Mouse (Mus musculus) adrenal gland, adult (tissue): ENCODE results near the gene Tcf12.

Experiments used
- DNase-seq, 2 experiments: peaks; one replicate each; pipeline ENCODE4 v3.0.0; 2022 to 2023; ENCODE audit warnings: low spot score in 1 of 2; ENCODE audit not compliant: inconsistent age in 2 of 2

The Tcf12 gene

GRCm38 (mm10) chr9:72088893-72089611 lies 22.6 kb downstream of the Tcf12 start:
- DNase-seq = no peak

DNA sequence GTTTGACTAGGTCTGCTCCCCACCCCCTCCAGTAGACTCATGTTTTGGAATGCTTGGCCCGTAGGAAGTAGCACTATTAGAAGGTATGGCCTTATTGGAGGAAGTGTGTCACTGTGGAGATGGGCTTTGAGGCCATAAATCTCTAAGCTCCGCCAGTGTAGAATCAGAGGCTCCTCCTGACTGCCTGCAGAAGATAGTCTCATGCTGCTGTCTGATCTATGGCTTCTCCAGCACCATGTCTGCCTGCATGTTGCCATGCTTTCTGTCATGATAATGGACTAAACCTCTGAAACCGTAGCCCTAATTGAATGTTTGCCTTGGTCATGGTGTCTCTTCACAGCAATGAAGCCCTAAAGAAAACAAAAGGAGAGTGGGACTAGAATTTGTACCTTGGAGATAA lies 26.7 kb downstream of the Tcf12 start:
- DNase-seq = no peak

- peak in 1 of 2 experiments; percentile 70 for DNase-seq
Observed at GRCm38 (mm10) chr9:72084131-72084530, 27.5 kb downstream of the Tcf12 start.

GRCm38 (mm10) chr9:72076158-72076557 lies 35.5 kb downstream of the Tcf12 start:
- no peak for DNase-seq

GRCm38 (mm10) chr9:72066151-72066550 lies 45.5 kb downstream of the Tcf12 start:
- DNase-seq = no peak

- no peak for DNase-seq
Observed at GRCm38 (mm10) chr9:72053144-72053543, 58.5 kb downstream of the Tcf12 start.

DNA sequence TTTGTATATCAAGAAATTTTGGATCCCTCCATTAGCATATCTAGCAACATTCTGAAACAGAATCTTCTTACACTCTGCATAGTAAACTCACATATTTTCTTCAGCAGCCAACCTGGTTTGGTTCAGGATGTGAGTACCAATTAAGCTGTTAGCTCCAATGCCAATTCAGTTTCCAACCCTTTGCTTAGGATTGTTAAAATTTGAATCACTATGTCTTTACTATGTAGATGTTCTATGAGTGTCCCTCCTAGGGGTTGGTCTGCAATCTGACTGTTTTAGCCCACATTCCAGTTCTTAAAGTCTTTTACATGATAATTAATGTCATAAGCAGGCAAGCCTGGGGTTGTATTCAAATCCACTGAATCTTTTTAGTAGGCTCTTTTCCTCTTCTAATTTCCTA lies 71.5 kb downstream of the Tcf12 start:
- no peak for DNase-seq

DNA sequence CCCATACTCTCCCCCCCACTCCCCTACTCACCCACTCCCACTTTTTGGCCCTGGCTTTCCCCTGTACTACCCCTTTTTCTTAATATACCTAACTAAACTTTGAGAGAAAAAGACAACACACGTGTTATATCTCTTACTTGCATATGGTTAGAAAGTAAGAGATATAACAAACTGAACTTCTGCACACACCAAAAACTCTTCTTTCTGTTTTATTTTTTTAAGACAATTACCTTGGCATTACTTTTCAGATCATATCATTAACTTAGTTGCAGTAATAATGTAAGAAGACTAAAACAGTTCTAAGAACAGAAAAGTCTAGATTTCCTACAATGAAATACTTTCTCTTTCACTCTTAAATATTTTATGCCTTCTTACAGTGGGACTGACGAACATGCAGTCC lies 72.3 kb downstream of the Tcf12 start:
- DNase-seq = no peak

- no peak for DNase-seq
Observed at GRCm38 (mm10) chr9:72037059-72037516, 74.6 kb downstream of the Tcf12 start.

- DNase-seq = no peak
Observed at GRCm38 (mm10) chr9:72036257-72036656, 75.4 kb downstream of the Tcf12 start.

DNA sequence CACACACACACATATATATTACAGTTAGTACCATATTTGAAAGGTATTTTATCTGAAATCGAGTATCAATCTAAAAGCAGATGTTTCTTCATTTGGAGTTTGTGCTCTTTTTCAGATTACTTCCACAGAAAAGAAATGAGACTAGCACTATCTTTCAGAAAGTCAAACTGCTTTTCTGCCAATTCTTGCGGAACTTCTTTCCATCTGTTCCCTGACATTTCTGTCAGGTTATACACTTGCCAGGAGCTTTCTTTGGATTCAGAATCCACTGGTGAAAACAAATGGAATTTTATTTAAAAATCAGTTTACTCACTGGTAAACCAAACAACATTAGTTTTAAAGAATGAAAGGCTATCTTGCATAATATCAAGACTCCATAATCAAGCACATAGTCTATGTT lies 78.4 kb downstream of the Tcf12 start:
- DNase-seq = no peak

- DNase-seq = no peak
Observed at GRCm38 (mm10) chr9:72030274-72030673, 81.4 kb downstream of the Tcf12 start.

DNA sequence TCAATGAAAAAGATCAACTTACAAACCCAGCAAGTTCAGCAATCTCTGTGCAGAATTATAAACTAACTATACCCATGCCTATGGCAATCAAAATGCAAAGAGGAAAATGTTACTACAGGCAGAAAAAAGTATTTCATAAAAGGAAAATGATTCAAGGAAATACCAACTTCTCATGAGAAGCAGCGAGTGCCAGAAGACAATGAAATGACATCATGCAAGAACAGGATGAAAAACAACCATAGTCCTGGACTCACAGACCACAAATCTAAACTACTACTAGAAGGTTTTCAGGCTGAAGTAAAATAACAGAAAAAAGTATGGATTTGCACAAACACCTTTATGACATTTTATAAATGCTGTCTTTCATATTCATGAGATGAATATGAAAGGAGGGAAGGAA lies 82.1 kb downstream of the Tcf12 start:
- DNase-seq = no peak

DNA sequence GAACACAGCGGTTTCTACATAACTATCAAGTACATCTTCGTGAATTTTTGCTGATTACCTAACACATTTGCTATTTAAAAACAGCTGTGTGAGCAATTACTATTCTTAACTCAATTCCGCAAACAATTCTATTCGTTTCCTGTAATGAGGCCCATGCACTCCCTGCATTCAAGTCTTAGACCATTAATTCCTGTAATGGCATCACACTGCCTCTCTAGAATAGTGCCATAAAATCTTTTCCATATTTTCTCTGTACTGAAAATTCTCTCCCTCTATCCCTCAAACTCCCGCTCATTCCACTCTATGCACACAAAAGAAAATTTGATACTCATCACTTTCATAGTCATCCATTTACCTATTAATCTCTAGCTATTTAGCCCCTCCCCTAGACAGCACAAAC lies 88.4 kb downstream of the Tcf12 start:
- DNase-seq = no peak

DNA sequence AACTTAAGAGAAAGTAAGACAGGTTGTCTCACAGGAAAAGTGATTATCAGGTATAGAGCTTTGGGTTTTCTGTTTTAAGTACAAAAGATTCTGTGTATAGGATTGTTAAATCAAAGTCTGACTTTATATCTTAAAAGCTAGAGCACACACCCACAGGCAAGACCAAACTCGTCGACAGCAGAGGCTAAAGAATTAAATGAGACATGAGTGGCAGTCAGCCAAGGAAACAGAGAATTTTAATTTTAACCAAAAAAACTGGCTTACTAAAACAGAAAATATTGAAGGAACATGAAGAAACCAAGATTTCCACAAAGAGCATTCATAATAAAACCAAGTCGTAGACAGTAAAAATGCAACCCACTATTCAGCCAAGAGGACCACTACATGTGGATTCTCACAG lies 90.2 kb downstream of the Tcf12 start:
- no peak for DNase-seq

- DNase-seq = no peak
Observed at GRCm38 (mm10) chr9:72016021-72016420, 95.7 kb downstream of the Tcf12 start.

DNA sequence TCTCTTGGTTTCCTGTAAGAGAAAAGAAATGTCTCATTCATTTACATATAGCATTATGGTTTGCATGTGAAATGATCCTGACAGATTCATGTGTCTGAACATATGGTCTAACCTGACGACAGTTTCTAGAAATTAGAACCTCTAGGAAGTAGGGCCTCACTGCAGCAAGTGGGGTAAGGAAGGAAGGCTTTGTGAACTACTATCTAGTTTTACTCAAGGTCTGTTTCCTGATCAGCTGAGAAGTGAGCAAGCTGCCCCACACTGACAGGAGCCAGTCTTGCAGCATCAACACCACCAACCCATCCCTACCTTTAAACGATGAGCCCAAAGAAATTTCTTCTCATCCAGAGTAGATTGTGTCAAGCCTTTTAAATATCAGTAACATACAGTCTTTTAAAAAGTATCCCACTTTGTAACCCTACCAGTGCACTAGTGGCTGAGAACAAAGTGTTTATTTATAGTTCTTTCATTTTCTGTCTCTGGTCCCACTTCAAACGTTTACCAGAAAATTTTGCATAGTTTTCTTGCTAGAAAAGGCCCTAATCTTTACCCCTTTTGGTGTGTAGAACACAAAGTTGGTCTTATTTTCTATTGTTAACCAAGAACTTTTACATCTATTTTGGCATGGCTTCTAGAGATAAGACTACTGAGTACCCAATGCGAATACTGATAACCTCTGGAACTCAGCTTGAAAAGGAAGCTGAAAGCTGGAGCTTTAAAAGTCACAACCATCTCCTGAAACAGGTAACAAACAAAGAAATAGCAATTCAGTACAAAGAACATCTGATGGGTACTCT lies 96.9 kb downstream of the Tcf12 start:
- DNase-seq = no peak

DNA sequence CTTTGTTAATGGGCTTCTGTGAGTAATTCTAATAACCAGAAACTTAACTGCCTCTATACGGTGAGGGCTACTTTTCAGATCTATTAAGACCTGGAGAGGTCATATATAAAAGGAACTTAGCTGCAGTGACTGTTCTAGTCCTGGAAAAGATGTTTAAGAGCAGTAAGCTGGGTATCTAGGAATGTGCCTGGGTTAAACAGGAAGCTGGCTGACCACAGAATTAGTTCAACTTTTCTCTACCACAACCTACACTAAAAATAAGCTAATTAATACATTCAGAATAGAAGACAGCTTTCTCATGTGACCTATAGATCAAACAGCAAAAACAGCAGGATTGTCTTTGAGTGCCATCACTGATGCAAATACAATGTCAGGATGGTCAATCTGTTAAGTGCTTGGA lies 98.1 kb downstream of the Tcf12 start:
- no peak for DNase-seq

GRCm38 (mm10) chr9:72008634-72009033 lies 103.0 kb downstream of the Tcf12 start:
- DNase-seq = no peak

GRCm38 (mm10) chr9:71991147-71991546 lies 120.5 kb downstream of the Tcf12 start:
- DNase-seq = no peak

GRCm38 (mm10) chr9:71990376-71990775 lies 121.3 kb downstream of the Tcf12 start:
- DNase-seq = peak in 1 of 2 experiments; percentile 72

DNA sequence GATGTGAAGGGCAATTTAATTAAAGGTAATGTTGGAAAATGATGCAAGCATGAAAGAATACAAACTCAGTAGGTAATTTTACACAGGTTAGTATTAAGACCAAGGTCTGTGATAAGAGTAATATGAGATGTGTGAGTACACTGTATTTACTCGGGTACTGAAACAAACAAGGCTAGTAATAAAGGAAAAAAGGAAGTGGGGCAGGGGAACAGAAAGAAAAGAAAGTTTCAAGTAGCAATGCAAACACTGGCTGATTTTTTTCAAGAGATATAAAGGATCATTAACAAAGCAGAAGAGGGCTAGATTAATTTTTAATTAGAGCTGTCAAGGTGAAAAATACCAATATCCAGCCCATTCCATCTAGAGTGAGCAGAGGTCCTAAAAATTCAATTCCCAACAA lies 122.0 kb downstream of the Tcf12 start:
- DNase-seq = no peak
